28 mouse cellular contexts compared by ENCODE assay signal in genomic region chr5:3571266-3571665, GRCm38 (mm10). TPM values are rescaled to one million over a fixed set of nuclear protein-coding genes. Genes with fewer than 3 reads are reported as not detected.
DNase-seq lines count a peak whose midpoint lies in the region; ATAC-seq and TF ChIP-seq lines count a peak whose summit lies in the region.
"Had no signal": no experiment of that assay in that cellular context is flagged by ENCODE, and none has a peak within 500 bp of the region (broad histone marks: within the 10 kb centered on the region; RNA-seq: fewer than 3 reads in every experiment).

Gene 1700109H08Rik (plus strand): TSS chr5:3571566.

- TF ChIP-seq POLR2A in bone marrow, adult 2 months (IDR thresholded peaks at IDR 0.05; ENCODE audit: borderline replicate concordance, control insufficient read depth, low read depth, low read length): no peak

- no peak for ATAC-seq in inflammation-experienced regulatory T-cells, adult 6 months
- ATAC-seq in monocyte, adult 5-6 weeks (replicated peaks; ENCODE audit: insufficient number of reproducible peaks, low FRiP score, low TSS enrichment, poor library complexity, severe bottlenecking): no peak
- ATAC-seq in stomach, postnatal 0 days (ENCODE audit: low FRiP score, low TSS enrichment): no peak
- ATAC-seq: forebrain, embryonic 13.5 days; forebrain, embryonic 16.5 days; hindbrain, embryonic 16.5 days; intestine, embryonic 16.5 days had no signal

- intact Hi-C loops in heart, postnatal 10 days (cut with DNase I): no loop called here
- intact Hi-C loops in left cerebral cortex, adult 2 months (cut with DNase I): no loop called here

- TF ChIP-seq CTCF in bone marrow, adult 2 months (IDR thresholded peaks at IDR 0.05; ENCODE audit: control insufficient read depth, insufficient read depth, low read length): no peak
- TF ChIP-seq CTCF in left cerebral cortex, adult 2 months (IDR thresholded peaks at IDR 0.05): no peak
- no peak for TF ChIP-seq CTCF in stomach, postnatal 0 days (IDR thresholded peaks at IDR 0.05; ENCODE audit: low read depth)

- WGBS in bone marrow, adult 2 months: 90% methylated on average over 4 of the region's 4 CpGs
- 95% methylated on average over 4 of the region's 4 CpGs for WGBS in stomach, postnatal 0 days

- no peak within 1 kb of the TSS for H3K4me2 ChIP-seq in stomach, postnatal 0 days (replicated peaks; ENCODE audit: low read depth)
- H3K4me2 ChIP-seq: embryonic facial prominence, embryonic 13.5 days; forebrain, embryonic 13.5 days; heart, embryonic 13.5 days; hindbrain, embryonic 13.5 days had no signal

- H3K4me3 ChIP-seq in bone marrow, adult 2 months (replicated peaks; ENCODE audit: control insufficient read depth, low read depth, low read length): no peak within 1 kb of the TSS
- H3K4me3 ChIP-seq in left cerebral cortex, adult 2 months: no peak within 1 kb of the TSS
- H3K4me3 ChIP-seq in stomach, postnatal 0 days (ENCODE audit: low read depth, low read length): no peak within 1 kb of the TSS
- H3K4me3 ChIP-seq: embryonic facial prominence, embryonic 10.5 days; embryonic facial prominence, embryonic 13.5 days; erythroblast, embryonic 14.5 days; forebrain, embryonic 13.5 days; heart, adult 2 months; heart, embryonic 10.5 days; heart, embryonic 13.5 days; hindbrain, embryonic 10.5 days; hindbrain, embryonic 13.5 days had no signal

- H3K27ac ChIP-seq in bone marrow, adult 2 months (ENCODE audit: control insufficient read depth, insufficient read depth, low read depth, low read length, poor library complexity): no peak within 1 kb of the TSS
- no peak within 1 kb of the TSS for H3K27ac ChIP-seq in left cerebral cortex, adult 2 months
- H3K27ac ChIP-seq in stomach, postnatal 0 days (replicated peaks): no peak within 1 kb of the TSS
- H3K27ac ChIP-seq: embryonic facial prominence, embryonic 10.5 days; embryonic facial prominence, embryonic 13.5 days; forebrain, embryonic 13.5 days; heart, adult 2 months; heart, embryonic 10.5 days; heart, embryonic 13.5 days; hindbrain, embryonic 10.5 days; hindbrain, embryonic 13.5 days had no signal

- no peaks in the 10 kb centered on the region for H3K27me3 ChIP-seq in stomach, postnatal 0 days (ENCODE audit: control insufficient read depth, insufficient read depth, low read length)
- H3K27me3 ChIP-seq: CH12.LX; embryonic facial prominence, embryonic 13.5 days; forebrain, embryonic 13.5 days; heart, embryonic 13.5 days; hindbrain, embryonic 13.5 days had no signal

- peaks cover 20% of the 10 kb centered on the region for H3K36me3 ChIP-seq in stomach, postnatal 0 days (ENCODE audit: control insufficient read depth, insufficient read depth, low read length)

- H3K4me1 ChIP-seq in bone marrow, adult 2 months (ENCODE audit: control insufficient read depth, insufficient read depth, low read length): no peaks in the 10 kb centered on the region
- H3K4me1 ChIP-seq in stomach, postnatal 0 days (replicated peaks; ENCODE audit: control insufficient read depth, insufficient read depth): no peaks in the 10 kb centered on the region
- H3K4me1 ChIP-seq: embryonic facial prominence, embryonic 10.5 days; embryonic facial prominence, embryonic 13.5 days; forebrain, embryonic 13.5 days; heart, embryonic 10.5 days; heart, embryonic 13.5 days; hindbrain, embryonic 10.5 days; hindbrain, embryonic 13.5 days had no signal

- no peak within 1 kb of the TSS for H3K9ac ChIP-seq in stomach, postnatal 0 days (ENCODE audit: low read length)
- H3K9ac ChIP-seq: embryonic facial prominence, embryonic 13.5 days; forebrain, embryonic 13.5 days; heart, embryonic 13.5 days; hindbrain, embryonic 13.5 days had no signal

- H3K9me3 ChIP-seq in stomach, postnatal 0 days (ENCODE audit: control insufficient read depth, low read length): no peaks in the 10 kb centered on the region

- no peak for TF ChIP-seq EP300 in stomach, postnatal 0 days (optimal IDR thresholded peaks at IDR 0.05)

- peak; percentile 69 for DNase-seq in heart, adult 11 months
- no peak for DNase-seq in heart, postnatal 10 days
- no peak for DNase-seq in left cerebral cortex, adult 2 months (ENCODE audit: extremely low spot score in 1 of 2, low spot score in 2 of 2)
- DNase-seq in cerebellum, adult 11 months: no peak
- DNase-seq in stomach, postnatal 0 days (ENCODE audit: low spot score): no peak
- DNase-seq: adrenal gland, adult 2 months; adrenal gland, postnatal 14 days; cerebellum, adult 2 months; cerebellum, adult 9-11 months; cerebellum, postnatal 25 days; embryo, embryonic 11 days; gastrocnemius, postnatal 25 days; heart, adult 2 months had no signal

RNA-seq across cellular contexts. Expression of gene 1700109H08Rik, which starts in this region (rescaled TPM):
- 1 to 10 TPM; 2.8 to 3.6 TPM for total RNA-seq in heart, postnatal 10 days (2021)
- polyA plus RNA-seq in bone marrow, adult 2 months (2011; ENCODE audit: insufficient read depth, insufficient read length, low replicate concordance, missing spikeins): 18.6 and 51.6 TPM in 2 replicates
- polyA plus RNA-seq in inflammation-experienced regulatory T-cells, adult 6 months (2017; shearing (Covaris generic)): 10 to 100 TPM in 2 of 3 experiments, 1 to 10 TPM in 1; 7.4 to 15.4 (median 10.7) TPM
- total RNA-seq in monocyte, adult 5-6 weeks (2017): 12.4 to 25.7 TPM (median 14.7 TPM) in 3 replicates
- 1 to 10 TPM; 5.1 to 5.5 TPM for total RNA-seq in left cerebral cortex, adult 2 months (2021)
- polyA plus RNA-seq in stomach, postnatal 0 days (2015; fragmentation: Nextera tagmentation; extraction: Ambion mirVana): 0.61 and 0.91 TPM in 2 replicates
